ENCODE assay signal across 16 mouse cellular contexts in genomic region chr10:69581525-69581924, GRCm38 (mm10).
"Had no signal": no experiment of that assay in that cellular context is flagged by ENCODE, and none has a peak within 500 bp of the region (broad histone marks: within the 10 kb centered on the region; RNA-seq: fewer than 3 reads in every experiment).

No protein-coding gene starts in this region.

- DNase-seq: kidney, adult 11 months; kidney, adult 9 months; kidney, postnatal 36 days; liver, embryonic 13.5 days; liver, postnatal 0 days; lung, postnatal 10 days; right cerebral cortex, adult 18-20 months; right cerebral cortex, postnatal 25 days; thymus, postnatal 14 days had no signal

- H3K27ac ChIP-seq: kidney, postnatal 0 days; limb, embryonic 15.5 days; liver, embryonic 13.5 days; macrophage; midbrain, embryonic 12.5 days; neural tube, embryonic 15.5 days had no signal

- ATAC-seq: liver, postnatal 0 days had no signal

- H3K36me3 ChIP-seq: limb, embryonic 15.5 days; liver, embryonic 13.5 days; midbrain, embryonic 12.5 days; neural tube, embryonic 15.5 days had no signal

- H3K4me1 ChIP-seq: megakaryocyte, embryonic 14.5 days had no signal

- H3K4me2 ChIP-seq: limb, embryonic 15.5 days; liver, embryonic 13.5 days; midbrain, embryonic 12.5 days; neural tube, embryonic 15.5 days had no signal

- H3K4me3 ChIP-seq: limb, embryonic 15.5 days; liver, embryonic 13.5 days; megakaryocyte, embryonic 14.5 days; midbrain, embryonic 12.5 days; myocyte; neural tube, embryonic 15.5 days had no signal

- H3K27me3 ChIP-seq: limb, embryonic 15.5 days; liver, embryonic 13.5 days; megakaryocyte, embryonic 14.5 days; midbrain, embryonic 12.5 days; neural tube, embryonic 15.5 days had no signal

- H3K9me3 ChIP-seq: limb, embryonic 15.5 days; liver, embryonic 13.5 days; midbrain, embryonic 12.5 days; neural tube, embryonic 15.5 days had no signal

- H3K9ac ChIP-seq: limb, embryonic 15.5 days; liver, embryonic 13.5 days; liver, postnatal 0 days; midbrain, embryonic 12.5 days; neural tube, embryonic 15.5 days had no signal
